Mouse (Mus musculus) brain, embryonic 14.5 days (tissue): ENCODE results near the gene Papolb.

ENCODE experiments used
- CTCF ChIP-seq: fragments of 200-500 bp; IDR thresholded peaks from 2 replicates; pipeline ENCODE4 v1.5.1; 2012; ENCODE audit warnings: inconsistent platforms, mild to moderate bottlenecking, moderate library complexity, borderline replicate concordance; ENCODE audit not compliant: insufficient read depth, insufficient read length; ENCODE audit errors: extremely low read depth
- POLR2A ChIP-seq: fragments of 200-500 bp; IDR thresholded peaks from 2 replicates; pipeline ENCODE4 v1.6.1; 2012; ENCODE audit warnings: mild to moderate bottlenecking, inconsistent platforms, borderline replicate concordance; ENCODE audit not compliant: poor library complexity, insufficient read depth, insufficient read length, severe bottlenecking; ENCODE audit errors: extremely low read depth

DNA sequence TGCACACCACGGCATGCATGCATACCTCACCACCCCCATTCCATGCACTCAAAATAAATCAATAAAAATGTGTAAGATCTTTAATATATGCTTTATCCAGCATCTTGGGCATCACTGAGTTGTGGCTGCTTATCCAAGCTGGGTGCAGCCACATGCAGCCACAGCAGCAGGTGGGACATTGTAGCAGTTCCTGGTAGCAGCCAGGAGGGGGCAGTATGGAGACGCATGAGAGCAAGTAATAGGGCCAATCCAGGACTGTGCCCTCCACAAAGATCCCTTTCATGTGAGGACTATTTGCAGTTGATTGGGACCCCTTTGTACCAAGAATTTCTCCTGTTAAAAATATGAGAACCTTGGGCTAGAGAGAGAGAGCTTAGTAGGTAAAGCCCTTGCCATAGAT lies 47.4 kb downstream of the Papolb start:
- TF ChIP-seq CTCF: peak; percentile 38; the same call in 1 of the 2 replicates
- TF ChIP-seq POLR2A: no peak
